Mouse (Mus musculus) neural tube, embryonic 14.5 days (tissue): ENCODE data around the gene Psen2. TPM values are rescaled to one million over a fixed set of nuclear protein-coding genes. Genes with fewer than 3 reads are reported as not detected.

Experiments used
- ATAC-seq: fragments of 200-750 bp; cut with Nextera tagmentation; 2 replicates; pipeline ENCODE4 v1.8.0; 2017; ENCODE audit warnings: low read depth, mild to moderate bottlenecking, moderate TSS enrichment, moderate library complexity
- H3K27ac ChIP-seq: fragments of 300-500 bp; sonication (generic); 2 replicates; pipeline ENCODE4 v1.5.1; 2014; ENCODE audit warnings: low read depth, mild to moderate bottlenecking, control low read depth, low read length, moderate library complexity, mixed read lengths
- H3K27me3 ChIP-seq: fragments of 300-500 bp; sonication (generic); 2 replicates; pipeline ENCODE4 v1.6.1; 2014; ENCODE audit warnings: low read length; ENCODE audit not compliant: control insufficient read depth, insufficient read depth
- H3K36me3 ChIP-seq: fragments of 300-500 bp; sonication (generic); 2 replicates; pipeline ENCODE4 v1.6.1; 2014; ENCODE audit warnings: low read length, mixed read lengths; ENCODE audit not compliant: control insufficient read depth, insufficient read depth
- H3K4me1 ChIP-seq: fragments of 300-500 bp; sonication (generic); 2 replicates; pipeline ENCODE4 v1.6.1; 2014; ENCODE audit warnings: low read length; ENCODE audit not compliant: control insufficient read depth, insufficient read depth
- H3K4me2 ChIP-seq: fragments of 300-500 bp; sonication (generic); 2 replicates; pipeline ENCODE4 v1.6.1; 2014; ENCODE audit warnings: mild to moderate bottlenecking, low read depth, low read length, control low read depth
- H3K4me3 ChIP-seq: fragments of 300-500 bp; sonication (generic); 2 replicates; pipeline ENCODE4 v1.5.1; 2014; ENCODE audit warnings: low read depth, low read length, control low read depth, mixed read lengths
- H3K9ac ChIP-seq: fragments of 300-500 bp; sonication (generic); replicated peaks from 2 replicates; pipeline ENCODE4 v1.6.1; 2014; ENCODE audit warnings: low read depth, mild to moderate bottlenecking, control low read depth, low read length, mixed read lengths
- H3K9me3 ChIP-seq: fragments of 300-500 bp; sonication (generic); 2 replicates; pipeline ENCODE4 v1.6.1; 2016; ENCODE audit warnings: low read length; ENCODE audit not compliant: control insufficient read depth
- WGBS: fragments of 180-500 bp; shearing (Covaris S2); extraction: QIAGEN DNeasy Blood & Tissue Kit; methylation state at CpG from one replicate; pipeline ENCODE4 v1.1.7; 2014; 5-methylcytosine and 5-hydroxymethylcytosine counted together
- polyA plus RNA-seq: library from polyadenylated mRNA; unstranded; fragments of >200 nt; fragmentation: Nextera tagmentation; extraction: Ambion mirVana; gene quantifications from 2 replicates; pipeline ENCODE4 v1.2.1, GENCODE M21; 2014

Gene Psen2
- polyA plus RNA-seq, 1 experiment from 2014 or later = 16.3 TPM

- H3K27me3 ChIP-seq = no peaks in the 10 kb centered on the region
- WGBS = 12% methylated on average over 7 of the region's 7 CpGs
- ATAC-seq = no peak
- H3K4me3 ChIP-seq = no peak overlapping the region
- H3K27ac ChIP-seq = no peak overlapping the region
- H3K4me1 ChIP-seq = no peaks in the 10 kb centered on the region
- H3K36me3 ChIP-seq = no peaks in the 10 kb centered on the region
- H3K4me2 ChIP-seq = no peak overlapping the region; the same call in 1 of the 2 replicates
- H3K9me3 ChIP-seq = no peaks in the 10 kb centered on the region
- no peak overlapping the region for H3K9ac ChIP-seq
These were observed 2.2 kb upstream of the Psen2 start for GRCm38 (mm10) chr1:180265399-180265798.

DNA sequence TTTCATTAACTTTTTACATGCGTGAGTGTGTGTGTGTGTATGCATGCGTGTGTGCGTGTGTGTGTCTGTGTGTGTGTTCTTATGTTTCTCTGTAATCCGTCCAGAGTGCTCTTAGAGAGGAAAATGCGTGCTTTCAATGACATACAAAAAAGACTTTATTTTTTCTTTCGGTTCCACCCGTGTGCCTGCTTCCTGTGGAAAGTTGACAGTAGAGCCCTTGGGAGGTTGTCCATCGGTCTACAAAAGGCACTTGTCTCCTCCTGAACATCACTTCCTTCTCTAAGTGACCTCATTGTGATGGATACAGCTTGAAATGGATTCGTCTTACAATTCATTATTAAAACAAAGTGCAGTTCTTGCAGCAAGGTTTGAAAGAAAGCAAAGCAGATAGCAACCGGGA lies 1.6 kb upstream of the Psen2 start:
- H3K4me1 ChIP-seq = no peaks in the 10 kb centered on the region
- H3K4me2 ChIP-seq = peak overlapping the region; percentile 1; the same call in 1 of the 2 replicates
- no peaks in the 10 kb centered on the region for H3K36me3 ChIP-seq
- 66% methylated on average over 10 of the region's 10 CpGs for WGBS
- ATAC-seq = no peak
- no peaks in the 10 kb centered on the region for H3K9me3 ChIP-seq
- no peaks in the 10 kb centered on the region for H3K27me3 ChIP-seq
- no peak overlapping the region for H3K9ac ChIP-seq
- H3K4me3 ChIP-seq = no peak overlapping the region
- H3K27ac ChIP-seq = no peak overlapping the region

GRCm38 (mm10) chr1:180264389-180264788 lies 1.2 kb upstream of the Psen2 start:
- no peaks in the 10 kb centered on the region for H3K36me3 ChIP-seq
- H3K9me3 ChIP-seq = no peaks in the 10 kb centered on the region
- 87% methylated on average over 6 of the region's 6 CpGs for WGBS
- no peak overlapping the region for H3K9ac ChIP-seq
- no peak overlapping the region for H3K4me2 ChIP-seq
- no peak overlapping the region for H3K27ac ChIP-seq
- no peak overlapping the region for H3K4me3 ChIP-seq
- ATAC-seq = no peak
- H3K27me3 ChIP-seq = no peaks in the 10 kb centered on the region
- no peaks in the 10 kb centered on the region for H3K4me1 ChIP-seq

DNA sequence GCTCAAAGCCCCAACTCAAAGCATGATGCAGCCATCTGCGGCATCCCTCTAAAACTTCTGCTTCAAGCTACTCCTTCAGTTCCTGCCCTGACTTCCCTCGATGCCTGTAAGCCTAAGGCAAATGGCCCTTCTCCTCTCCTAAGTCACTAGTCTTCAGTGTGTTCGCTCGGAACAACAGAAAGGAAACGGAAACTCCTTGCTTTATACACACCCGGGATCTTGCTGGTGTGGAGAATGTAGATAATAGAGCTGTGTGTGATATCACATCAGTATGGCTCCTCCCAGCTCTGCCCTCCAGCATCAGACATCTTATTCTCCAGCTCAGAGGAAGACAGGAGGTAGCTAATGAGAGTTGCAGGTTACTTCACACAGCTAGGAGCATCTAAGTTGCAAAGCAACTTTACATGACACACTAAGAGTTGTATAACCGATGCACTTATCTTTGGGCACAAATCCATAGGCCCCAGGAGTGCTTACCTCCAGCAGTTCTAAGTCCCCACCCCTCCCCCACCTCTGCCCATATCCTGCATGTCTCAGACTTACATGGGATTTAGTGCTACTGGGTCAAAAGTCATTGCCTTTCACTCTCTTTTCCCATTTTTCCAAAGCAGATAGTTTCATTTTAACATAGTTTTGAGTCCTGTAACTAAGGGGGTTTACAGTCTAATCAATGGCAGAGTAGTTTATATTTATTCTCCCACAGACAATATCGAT lies 1.2 kb downstream of the Psen2 start:
- H3K9me3 ChIP-seq = no peaks in the 10 kb centered on the region
- H3K36me3 ChIP-seq = no peaks in the 10 kb centered on the region
- H3K4me2 ChIP-seq = no peak overlapping the region
- H3K27ac ChIP-seq = no peak overlapping the region
- no peak for ATAC-seq
- H3K4me1 ChIP-seq = no peaks in the 10 kb centered on the region
- H3K27me3 ChIP-seq = no peaks in the 10 kb centered on the region
- 81% methylated on average over 8 of the region's 8 CpGs for WGBS
- H3K9ac ChIP-seq = no peak overlapping the region
- H3K4me3 ChIP-seq = no peak overlapping the region

- Histone ChIP-seq H3K9ac (no peak overlapping the region), H3K36me3 (no peaks in the 10 kb centered on the region), H3K27me3 (no peaks in the 10 kb centered on the region), H3K4me1 (no peaks in the 10 kb centered on the region), H3K9me3 (no peaks in the 10 kb centered on the region), H3K27ac (no peak overlapping the region), H3K4me3 (no peak overlapping the region), H3K4me2 (no peak overlapping the region)
- ATAC-seq = no peak
- 86% methylated on average over 3 of the region's 3 CpGs for WGBS
These were observed 1.8 kb downstream of the Psen2 start for GRCm38 (mm10) chr1:180261415-180261814.

DNA sequence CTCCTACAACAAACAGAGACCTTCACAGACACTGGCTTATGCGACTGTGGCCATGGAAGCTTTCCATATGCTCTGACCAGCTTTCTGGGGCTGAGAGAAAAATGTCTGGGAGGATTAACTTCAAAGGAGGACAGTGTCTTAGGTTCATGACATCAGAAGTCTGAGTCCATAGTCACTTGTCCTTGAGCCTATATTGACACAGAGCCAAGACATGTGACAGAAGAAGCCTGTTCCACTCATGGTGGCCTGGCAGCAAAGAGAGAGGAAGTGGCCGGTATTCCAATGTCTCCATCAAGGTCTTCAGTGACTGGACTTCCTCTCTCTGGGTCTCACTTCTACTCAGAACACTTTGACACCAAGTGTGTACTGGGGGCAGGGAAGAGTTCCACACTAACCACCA lies 2.4 kb downstream of the Psen2 start:
- H3K27me3 ChIP-seq = no peaks in the 10 kb centered on the region
- no peak overlapping the region for H3K27ac ChIP-seq
- no peaks in the 10 kb centered on the region for H3K4me1 ChIP-seq
- no peaks in the 10 kb centered on the region for H3K9me3 ChIP-seq
- no peak overlapping the region for H3K4me2 ChIP-seq
- ATAC-seq = no peak
- no peaks in the 10 kb centered on the region for H3K36me3 ChIP-seq
- no peak overlapping the region for H3K9ac ChIP-seq
- no peak overlapping the region for H3K4me3 ChIP-seq
- WGBS = 90% methylated on average over 2 of the region's 2 CpGs

- Histone ChIP-seq H3K27me3 (no peaks in the 10 kb centered on the region), H3K4me1 (0 out of 2 replicates have a peak, but pooled peaks cover 2% of the 10 kb centered on the region), H3K4me3 (no peak overlapping the region), H3K9me3 (no peaks in the 10 kb centered on the region), H3K9ac (no peak overlapping the region), H3K36me3 (no peaks in the 10 kb centered on the region), H3K27ac (no peak overlapping the region), H3K4me2 (no peak overlapping the region)
- ATAC-seq = no peak
- WGBS = 90% methylated on average over 2 of the region's 2 CpGs
These were observed 3.5 kb downstream of the Psen2 start for GRCm38 (mm10) chr1:180259753-180260152.

DNA sequence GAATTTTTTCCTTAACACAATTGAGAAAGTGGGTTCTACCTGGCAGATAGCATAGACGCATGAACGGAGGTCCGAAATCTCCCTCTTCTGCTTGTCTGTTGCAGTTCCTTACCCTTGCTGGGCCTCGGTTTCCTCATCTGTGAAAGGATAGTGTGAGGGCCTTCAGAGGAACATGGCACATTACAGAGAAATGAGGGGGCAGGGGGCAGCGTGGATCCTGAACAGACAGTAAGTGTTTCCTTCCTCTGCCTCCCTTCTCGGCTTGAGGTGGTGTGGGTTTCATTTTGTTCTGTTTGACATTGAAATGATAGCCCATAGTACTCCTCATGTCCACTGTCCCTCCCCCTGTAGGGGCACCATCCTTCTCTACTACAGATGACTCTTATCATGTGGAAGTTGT lies 5.8 kb downstream of the Psen2 start:
- H3K9me3 ChIP-seq = no peaks in the 10 kb centered on the region
- no peak overlapping the region for H3K27ac ChIP-seq
- no peak overlapping the region for H3K9ac ChIP-seq
- H3K27me3 ChIP-seq = no peaks in the 10 kb centered on the region
- 91% methylated on average over 6 of the region's 6 CpGs for WGBS
- H3K36me3 ChIP-seq = no peaks in the 10 kb centered on the region
- no peak overlapping the region for H3K4me2 ChIP-seq
- 0 out of 2 replicates have a peak, but pooled peaks cover 2% of the 10 kb centered on the region for H3K4me1 ChIP-seq
- H3K4me3 ChIP-seq = no peak overlapping the region
- no peak for ATAC-seq

DNA sequence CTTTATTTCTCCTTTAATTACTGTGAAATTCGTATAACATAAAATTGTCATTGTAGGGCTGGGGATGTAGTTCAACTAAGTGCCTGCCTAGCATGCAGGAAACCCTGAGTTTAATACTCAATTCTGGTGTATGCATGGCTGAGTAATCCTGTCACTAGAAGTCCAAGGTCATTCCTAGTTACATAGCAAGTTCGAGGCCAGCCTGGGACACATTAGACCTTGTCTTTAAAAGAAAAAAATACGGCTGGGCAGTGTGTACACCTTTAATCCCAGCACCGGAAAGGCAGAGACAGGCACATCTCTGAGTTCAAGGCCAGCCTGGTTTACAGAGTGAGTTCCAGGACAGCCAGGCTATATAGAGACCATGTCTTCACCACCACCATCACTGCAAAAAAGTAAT lies 6.4 kb downstream of the Psen2 start:
- Histone ChIP-seq H3K4me3 (peak overlapping the region; percentile 81), H3K36me3 (no peaks in the 10 kb centered on the region), H3K4me1 (0 out of 2 replicates have a peak, but pooled peaks cover 2% of the 10 kb centered on the region), H3K9ac (no peak overlapping the region; the same call in 1 of the 2 replicates), H3K9me3 (no peaks in the 10 kb centered on the region), H3K27me3 (no peaks in the 10 kb centered on the region), H3K4me2 (peak overlapping the region; percentile 95), H3K27ac (no peak overlapping the region)
- no peak for ATAC-seq
- 69% methylated on average over 4 of the region's 4 CpGs for WGBS
